Mouse (Mus musculus) G1E (cell line): ENCODE measurements at regions not wholly inside any gene's neighbourhood (a gene's known extent, or its start where the extent isn't known, plus 50 kb on each side); places are given as distances from the start of the nearest gene placed in this dataset.
A peak's percentile ranks its signal among the peaks of the same experiment; 100 is the strongest.
"Not testable (repeated sequence)": the region's sequence is repeated elsewhere in the genome, so short reads cannot be mapped to it uniquely, and the experiment has no call there.

ENCODE experiments used
- ATAC-seq: 2 replicates; pipeline ENCODE4 v1.8.0; 2016; ENCODE audit warnings: mild to moderate bottlenecking; ENCODE audit not compliant: insufficient number of reproducible peaks, poor library complexity, low FRiP score, severe bottlenecking; ENCODE audit errors: extremely low read depth
- DNase-seq: peaks from one replicate; pipeline ENCODE4 v3.0.0; 2012; ENCODE audit warnings: low spot score
- H3K27me3 ChIP-seq: 2 replicates; pipeline ENCODE4 v1.6.1; 2012; ENCODE audit warnings: mild to moderate bottlenecking, low read length, inconsistent platforms; ENCODE audit not compliant: insufficient read depth
- H3K36me3 ChIP-seq: replicated peaks from 2 replicates; pipeline ENCODE3; 2012; ENCODE audit warnings: mild to moderate bottlenecking, inconsistent platforms
- H3K4me1 ChIP-seq: 2 replicates; pipeline ENCODE4 v1.6.1; 2012; ENCODE audit warnings: low read depth, low read length, inconsistent platforms, mixed read lengths; ENCODE audit not compliant: insufficient read depth
- H3K4me3 ChIP-seq: 2 replicates; pipeline ENCODE4 v1.5.1; 2012; ENCODE audit warnings: low read depth, mild to moderate bottlenecking, inconsistent platforms, low read length, moderate library complexity, mixed read lengths
- H3K9me3 ChIP-seq: replicated peaks from 2 replicates; pipeline ENCODE4 v1.6.1; 2012; ENCODE audit warnings: inconsistent platforms
- CTCF ChIP-seq: IDR thresholded peaks from 2 replicates; pipeline ENCODE4 v1.5.1; 2012; ENCODE audit warnings: low read depth, low read length, inconsistent platforms, mixed read lengths
- GATA1 ChIP-seq: IDR thresholded peaks from 2 replicates; pipeline ENCODE4 v1.6.1; 2012; ENCODE audit warnings: borderline replicate concordance, low read length, inconsistent platforms, mixed read lengths
- GATA2 ChIP-seq: IDR thresholded peaks from 2 replicates; pipeline ENCODE4 v1.6.1; 2012; ENCODE audit warnings: low read depth, low read length, inconsistent platforms, borderline replicate concordance
- POLR2AphosphoS5 ChIP-seq: IDR thresholded peaks from 2 replicates; pipeline ENCODE4 v1.6.1; 2012; ENCODE audit warnings: low read depth, low read length, inconsistent platforms; ENCODE audit not compliant: insufficient replicate concordance
- TAL1 ChIP-seq: conservative IDR thresholded peaks from 2 replicates; pipeline ENCODE4 v1.6.1; 2012; ENCODE audit warnings: low read depth, low read length, inconsistent platforms, mixed read lengths

DNA sequence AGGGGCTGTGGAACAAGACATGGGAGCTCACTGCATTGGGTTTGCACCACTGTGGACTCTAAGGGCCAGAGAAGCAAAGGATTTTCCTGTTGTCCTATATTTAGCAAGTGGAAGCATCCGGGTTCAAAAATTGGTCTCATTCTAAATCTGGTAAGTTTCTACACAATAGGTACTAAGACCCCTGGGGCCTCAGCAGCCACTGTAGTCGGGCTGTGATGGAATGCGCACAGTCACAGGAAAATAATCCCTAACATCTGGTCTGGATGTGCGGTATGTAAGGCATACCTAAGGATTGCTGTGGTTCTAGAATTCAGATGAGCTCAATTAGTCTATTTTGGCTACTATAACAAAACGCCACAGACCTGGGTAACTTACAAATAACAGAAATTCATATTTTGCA, 74.4 kb upstream of the Spata13 start:
- Histone ChIP-seq H3K4me1 (no peaks in the 10 kb centered on the region), H3K27me3 (no peaks in the 10 kb centered on the region), H3K4me3 (no peak overlapping the region), H3K36me3 (no peaks in the 10 kb centered on the region), H3K9me3 (no peaks in the 10 kb centered on the region)
- no peak for TF ChIP-seq TAL1
- no peak for TF ChIP-seq POLR2AphosphoS5
- TF ChIP-seq GATA2, result no peak
- no peak for TF ChIP-seq GATA1
- no peak for TF ChIP-seq CTCF
- ATAC-seq, result no peak
- no peak for DNase-seq

DNA sequence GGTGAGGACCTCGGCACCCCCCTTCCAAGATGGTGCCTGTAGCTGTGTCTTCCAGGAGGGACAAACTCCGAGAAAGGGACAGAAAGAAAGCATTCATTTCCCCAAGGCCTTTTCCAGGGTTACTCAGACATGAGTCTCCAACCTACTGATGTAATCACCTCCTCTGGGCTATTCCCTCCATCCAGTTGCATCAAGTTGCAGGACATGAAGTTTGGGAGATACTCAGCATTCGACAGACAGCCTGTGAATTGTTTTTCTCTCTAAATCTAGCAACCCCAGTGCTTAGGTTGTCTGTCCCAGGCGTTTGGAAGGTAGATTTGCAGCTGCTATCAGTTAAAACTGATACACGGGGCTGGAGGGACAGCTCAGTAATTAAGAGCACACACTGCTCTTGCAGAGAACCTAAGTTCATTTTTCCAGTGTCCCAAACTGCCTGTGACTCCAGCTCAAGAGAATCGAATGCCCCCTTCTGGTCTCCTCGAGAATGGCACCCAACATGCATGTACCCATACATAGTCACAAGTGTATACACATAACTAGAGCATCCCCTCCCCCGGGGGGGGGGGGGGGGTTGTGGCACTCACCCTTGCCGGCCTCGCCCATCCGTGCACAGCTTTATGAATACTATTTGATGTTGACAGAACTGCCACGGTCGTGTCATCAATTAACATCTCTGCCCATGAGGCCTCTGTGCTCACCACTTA, 73.8 kb upstream of the Spata13 start:
- Histone ChIP-seq H3K4me3 (no peak overlapping the region), H3K27me3 (no peaks in the 10 kb centered on the region), H3K4me1 (no peaks in the 10 kb centered on the region), H3K9me3 (no peaks in the 10 kb centered on the region), H3K36me3 (no peaks in the 10 kb centered on the region)
- no peak for TF ChIP-seq POLR2AphosphoS5
- TF ChIP-seq CTCF, result 0 out of 2 replicates have a peak, but pooled peaks have one; percentile 11
- ATAC-seq (no peak), DNase-seq (no peak)

DNA sequence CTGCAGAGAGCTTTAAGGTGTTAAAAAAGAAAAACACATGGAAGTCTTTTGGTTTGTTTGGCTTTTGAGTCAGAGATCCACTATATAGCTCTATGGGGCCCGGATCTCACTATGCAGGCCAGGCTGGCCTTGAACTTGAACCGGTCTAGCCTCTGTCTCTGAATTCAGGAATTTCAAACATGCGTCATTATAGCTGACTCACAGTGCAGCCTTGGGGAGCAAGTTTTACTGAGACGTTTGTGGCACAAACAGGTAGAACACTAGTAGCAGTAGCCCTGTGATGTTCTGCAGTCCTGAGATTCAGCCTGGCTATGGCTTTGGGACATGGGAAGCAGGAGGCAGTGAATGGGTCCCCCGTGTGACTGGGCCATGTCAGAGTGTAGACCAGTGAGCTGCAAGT, 57.5 kb upstream of the Spata13 start:
- H3K4me3 ChIP-seq, result no peak overlapping the region
- no peaks in the 10 kb centered on the region; the same call in 1 of the 2 replicates for H3K27me3 ChIP-seq
- no peaks in the 10 kb centered on the region for H3K9me3 ChIP-seq
- H3K36me3 ChIP-seq, result no peaks in the 10 kb centered on the region
- no peaks in the 10 kb centered on the region for H3K4me1 ChIP-seq
- no peak for DNase-seq
- no peak for TF ChIP-seq CTCF
- no peak for ATAC-seq

DNA sequence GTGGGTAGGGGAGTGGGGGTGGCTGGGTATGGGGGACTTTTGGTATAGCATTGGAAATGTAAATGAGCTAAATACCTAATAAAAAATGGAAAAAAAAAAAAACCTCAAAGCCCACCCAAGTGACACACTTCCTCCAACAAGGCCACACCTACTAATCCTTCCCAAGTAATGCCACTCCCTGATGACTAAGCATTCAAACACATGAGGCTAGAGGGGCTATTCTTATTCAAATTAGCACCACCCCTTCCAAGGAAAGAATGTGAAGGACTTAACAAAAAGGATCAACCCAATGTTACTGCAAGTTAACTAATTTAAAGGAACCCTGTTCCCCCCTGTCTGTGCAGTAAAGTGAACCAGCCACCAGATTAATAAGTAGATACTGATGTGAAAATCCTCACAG, 53.7 kb upstream of the Spata13 start:
- H3K36me3 ChIP-seq, H3K4me3 ChIP-seq, ATAC-seq, H3K27me3 ChIP-seq, DNase-seq, H3K9me3 ChIP-seq, H3K4me1 ChIP-seq: not testable (repeated sequence)
